Mouse (Mus musculus) ovary, adult 18-20 months (tissue): Measurements from ENCODE around the gene Caskin1.

Source experiments
- DNase-seq: peaks from one replicate; pipeline ENCODE4 v3.0.0; 2022; ENCODE audit warnings: low spot score, mixed read lengths

Gene Caskin1

GRCm38 (mm10) chr17:24531064-24531463 lies 42.7 kb downstream of the Caskin1 start:
- no peak for DNase-seq

- no peak for DNase-seq
These were observed 43.6 kb downstream of the Caskin1 start for GRCm38 (mm10) chr17:24532045-24532444.

GRCm38 (mm10) chr17:24533099-24533992 lies 44.9 kb downstream of the Caskin1 start:
- peak; percentile 77 for DNase-seq

GRCm38 (mm10) chr17:24534160-24534718 lies 45.8 kb downstream of the Caskin1 start, which contains the start of gene Rab26:
Gene Rab26 (minus strand): TSS chr17:24534210.
- no peak for DNase-seq

GRCm38 (mm10) chr17:24535300-24535699 lies 46.9 kb downstream of the Caskin1 start:
- no peak for DNase-seq

GRCm38 (mm10) chr17:24537536-24537935 lies 49.1 kb downstream of the Caskin1 start:
- no peak for DNase-seq

GRCm38 (mm10) chr17:24538950-24539349 lies 50.5 kb downstream of the Caskin1 start:
- no peak for DNase-seq

- DNase-seq: no peak
These were observed 52.0 kb downstream of the Caskin1 start for GRCm38 (mm10) chr17:24540375-24540774.

GRCm38 (mm10) chr17:24544613-24545012 lies 56.2 kb downstream of the Caskin1 start:
- no peak for DNase-seq

GRCm38 (mm10) chr17:24545247-24545646 lies 56.8 kb downstream of the Caskin1 start:
- DNase-seq: no peak

GRCm38 (mm10) chr17:24546234-24546633 lies 57.8 kb downstream of the Caskin1 start:
- DNase-seq: no peak

- DNase-seq: no peak
These were observed 60.0 kb downstream of the Caskin1 start for GRCm38 (mm10) chr17:24548435-24548834.

GRCm38 (mm10) chr17:24548921-24549617 lies 60.7 kb downstream of the Caskin1 start:
- no peak for DNase-seq

GRCm38 (mm10) chr17:24549618-24550415 lies 61.4 kb downstream of the Caskin1 start, which contains the start of gene Pkd1:
Gene Pkd1 (plus strand): TSS chr17:24549834.
- DNase-seq: peak; percentile 99

GRCm38 (mm10) chr17:24550416-24551049 lies 62.1 kb downstream of the Caskin1 start:
- peak; percentile 75 for DNase-seq

GRCm38 (mm10) chr17:24551050-24551444 lies 62.6 kb downstream of the Caskin1 start:
- no peak for DNase-seq

GRCm38 (mm10) chr17:24557091-24557490 lies 68.7 kb downstream of the Caskin1 start:
- DNase-seq: no peak
